Mouse (Mus musculus) urinary bladder, postnatal 14 days (tissue): Measurements from ENCODE around the gene Prcd.
A peak's percentile ranks its signal among the peaks of the same experiment; 100 is the strongest.
"Not testable (repeated sequence)": the region's sequence is repeated elsewhere in the genome, so short reads cannot be mapped to it uniquely, and the experiment has no call there.

Experiments
- DNase-seq: peaks from one replicate; pipeline ENCODE4 v3.0.0; 2021; ENCODE audit warnings: low spot score

Gene Prcd

GRCm38 (mm10) chr11:116626299-116627071, 26.8 kb upstream of the Prcd start, which contains the start of gene Rhbdf2:
TSS of gene Rhbdf2 (minus strand) at chr11:116627019.
- no peak for DNase-seq

- no peak for DNase-seq
Observed at GRCm38 (mm10) chr11:116627072-116628020, 26.0 kb upstream of the Prcd start.

- DNase-seq = peak; percentile 91
Observed at GRCm38 (mm10) chr11:116628712-116629111, 24.6 kb upstream of the Prcd start.

- no peak for DNase-seq
Observed at GRCm38 (mm10) chr11:116629472-116629871, 23.9 kb upstream of the Prcd start.

GRCm38 (mm10) chr11:116630171-116630965, 23.0 kb upstream of the Prcd start:
- no peak for DNase-seq

- peak; percentile 53 for DNase-seq
Observed at GRCm38 (mm10) chr11:116632962-116633361, 20.4 kb upstream of the Prcd start.

GRCm38 (mm10) chr11:116636607-116637006, 16.7 kb upstream of the Prcd start:
- DNase-seq = not testable (repeated sequence)

- peak; percentile 52 for DNase-seq
Observed at GRCm38 (mm10) chr11:116641168-116641567, 12.2 kb upstream of the Prcd start.

- no peak for DNase-seq
Observed at GRCm38 (mm10) chr11:116641731-116642130, 11.6 kb upstream of the Prcd start.

- DNase-seq = peak; percentile 90
Observed at GRCm38 (mm10) chr11:116642681-116643578, 10.4 kb upstream of the Prcd start.

GRCm38 (mm10) chr11:116643579-116644224, 9.6 kb upstream of the Prcd start:
- DNase-seq = no peak

- no peak for DNase-seq
Observed at GRCm38 (mm10) chr11:116644225-116645112, 8.9 kb upstream of the Prcd start.

- DNase-seq = no peak
Observed at GRCm38 (mm10) chr11:116645446-116646110, 7.8 kb upstream of the Prcd start.

GRCm38 (mm10) chr11:116646136-116646535, 7.2 kb upstream of the Prcd start:
- DNase-seq = no peak

GRCm38 (mm10) chr11:116646771-116647170, 6.6 kb upstream of the Prcd start:
- DNase-seq = no peak

- DNase-seq = peak; percentile 62
Observed at GRCm38 (mm10) chr11:116647340-116647991, 5.9 kb upstream of the Prcd start.

GRCm38 (mm10) chr11:116648213-116648921, 5.0 kb upstream of the Prcd start:
- DNase-seq = peak; percentile 74

GRCm38 (mm10) chr11:116648976-116649375, 4.4 kb upstream of the Prcd start:
- DNase-seq = peak; percentile 44
